Mouse (Mus musculus) erythroblast, embryonic 14.5 days (primary cell): ENCODE data around the gene Igf1.

ENCODE experiments used
- GATA1 ChIP-seq: IDR thresholded peaks from 2 replicates; pipeline ENCODE4 v1.6.1; 2012; ENCODE audit warnings: low read length, inconsistent platforms, mixed read lengths
- TAL1 ChIP-seq: IDR thresholded peaks from 3 replicates; pipeline ENCODE4 v1.6.1; 2012; ENCODE audit warnings: low read length, inconsistent platforms, mixed read lengths

DNA sequence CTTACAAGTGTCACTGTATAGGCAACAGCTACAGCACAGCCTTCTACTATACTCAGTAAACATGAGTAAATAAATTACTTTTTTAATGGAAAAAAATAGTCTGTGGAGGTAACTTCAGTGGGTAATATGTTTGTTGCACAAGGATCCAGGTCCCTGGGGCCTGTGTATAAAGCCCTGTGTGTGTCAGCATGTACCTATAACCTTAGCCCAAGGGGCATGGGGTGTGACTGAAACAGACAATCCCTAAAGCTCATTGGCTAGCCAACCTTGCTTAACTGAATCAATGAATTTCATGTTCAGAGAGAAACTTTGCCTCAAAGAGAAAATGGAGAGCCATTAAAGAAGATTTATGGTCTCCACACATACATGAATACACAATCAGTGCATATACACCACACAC lies 34.2 kb downstream of the Igf1 start:
- TF ChIP-seq TAL1 (no peak), GATA1 (no peak)
